Mouse (Mus musculus): ENCODE data around the gene Letmd1.

Gene Letmd1

DNA sequence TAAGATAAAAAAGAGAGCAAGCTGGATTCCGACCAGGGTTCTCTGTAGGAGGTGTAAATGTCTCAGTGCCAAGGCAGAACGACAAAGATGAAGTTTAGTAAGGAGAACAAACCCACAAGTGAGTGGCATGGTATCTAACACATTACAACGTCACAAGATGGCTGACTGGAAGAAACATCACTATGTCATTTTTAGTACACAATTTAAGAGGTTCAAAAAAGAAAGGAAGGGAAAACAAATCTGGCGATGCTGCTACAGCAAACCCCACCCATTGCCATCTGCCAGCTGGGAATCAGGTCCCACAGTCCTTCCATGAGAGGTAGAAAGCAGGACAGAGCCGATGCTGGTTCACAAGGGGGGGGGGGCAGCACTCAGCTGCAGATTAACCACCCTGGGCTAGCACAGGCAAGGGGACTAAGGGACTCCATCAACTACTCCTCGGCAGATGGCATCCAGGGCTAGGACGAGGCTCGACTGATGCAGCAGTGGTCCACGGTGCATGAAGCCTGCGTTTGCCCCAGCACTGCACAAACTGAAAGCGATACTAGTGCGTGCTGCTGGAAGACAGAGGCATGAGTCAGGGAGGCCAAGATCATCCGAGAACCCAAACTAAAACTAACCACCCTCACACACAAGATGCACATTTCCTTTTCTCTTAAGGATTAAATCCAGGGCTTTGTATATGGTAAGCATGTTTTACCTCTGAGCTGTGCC, 39.8 kb downstream of the Letmd1 start:
- DNase-seq = no peak

DNA sequence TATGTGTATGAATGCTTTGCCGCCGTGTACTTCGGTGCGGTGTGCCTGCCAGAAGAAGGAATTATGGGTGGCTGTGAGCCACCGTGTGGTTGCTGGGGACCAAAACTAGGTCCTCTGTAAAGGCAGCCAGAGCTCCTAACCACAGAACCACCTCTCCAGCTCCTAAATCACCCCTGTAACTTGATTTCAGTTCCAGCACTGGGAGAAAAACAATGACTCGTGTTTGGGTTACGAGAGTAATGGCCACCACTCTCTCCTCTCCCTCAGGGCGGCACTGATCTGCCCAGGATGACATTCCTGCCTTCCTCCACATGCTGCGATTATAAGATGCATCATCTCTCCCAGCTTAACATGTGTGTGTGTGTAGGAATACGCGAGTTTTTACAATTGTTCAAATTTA, 41.2 kb downstream of the Letmd1 start:
- no peak for DNase-seq

DNA sequence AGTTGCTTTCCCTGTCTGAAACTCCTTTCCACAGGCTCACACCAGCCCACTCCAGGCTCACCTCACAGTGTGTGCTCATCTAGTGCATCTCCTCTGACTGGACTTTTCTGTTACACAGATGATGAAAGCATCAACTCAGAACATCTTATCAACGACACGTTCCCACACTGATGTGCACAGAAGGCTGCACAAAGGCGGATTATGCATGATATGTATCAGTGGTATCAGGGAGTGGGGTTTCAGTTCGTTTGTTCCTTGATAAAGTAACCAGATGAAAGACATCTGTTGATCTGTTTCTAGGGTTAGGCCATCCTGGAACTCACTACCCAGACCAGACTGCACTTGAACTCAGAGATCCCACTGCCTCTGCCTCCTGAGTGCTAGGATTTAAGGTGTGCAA, 44.6 kb downstream of the Letmd1 start:
- no peak for DNase-seq

DNA sequence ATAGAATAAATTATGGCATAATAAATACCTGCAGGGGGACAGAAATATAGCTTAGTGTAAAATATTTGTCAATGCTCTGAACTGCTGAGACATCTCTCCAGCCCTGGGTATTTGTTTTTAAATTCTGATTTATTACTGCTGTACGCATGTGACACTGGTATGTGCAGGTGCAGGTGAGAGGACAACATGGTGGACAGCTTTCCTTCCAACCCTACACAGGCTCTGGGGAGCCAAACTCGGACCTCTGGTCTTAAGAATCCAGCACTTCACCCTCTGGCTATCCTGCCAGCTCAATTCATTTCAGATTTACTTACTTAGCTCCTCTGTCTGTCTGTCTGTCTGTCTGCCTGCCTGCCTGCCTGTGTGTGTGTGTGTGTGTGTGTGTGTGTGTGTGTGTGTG, 46.3 kb downstream of the Letmd1 start:
- DNase-seq = no peak

DNA sequence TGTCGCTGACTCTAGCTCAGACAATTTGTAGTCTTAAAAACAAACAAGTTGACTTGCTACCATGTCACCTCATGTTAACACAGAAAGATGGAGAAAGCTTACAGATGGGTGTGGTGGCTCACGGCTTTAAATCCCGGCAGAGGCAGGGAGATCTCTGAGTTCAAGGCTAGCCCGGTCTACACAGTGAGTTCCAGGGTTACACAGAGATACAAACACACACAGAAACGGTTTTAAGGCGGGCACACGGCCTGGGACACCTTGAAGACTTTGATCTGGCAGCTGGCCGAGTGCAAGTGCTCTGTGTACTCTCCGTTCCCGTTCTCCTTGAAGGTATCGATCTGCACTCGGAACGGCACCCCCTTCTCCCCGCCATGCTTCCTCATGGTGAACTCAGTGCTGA, 51.5 kb downstream of the Letmd1 start:
- DNase-seq = no peak

DNA sequence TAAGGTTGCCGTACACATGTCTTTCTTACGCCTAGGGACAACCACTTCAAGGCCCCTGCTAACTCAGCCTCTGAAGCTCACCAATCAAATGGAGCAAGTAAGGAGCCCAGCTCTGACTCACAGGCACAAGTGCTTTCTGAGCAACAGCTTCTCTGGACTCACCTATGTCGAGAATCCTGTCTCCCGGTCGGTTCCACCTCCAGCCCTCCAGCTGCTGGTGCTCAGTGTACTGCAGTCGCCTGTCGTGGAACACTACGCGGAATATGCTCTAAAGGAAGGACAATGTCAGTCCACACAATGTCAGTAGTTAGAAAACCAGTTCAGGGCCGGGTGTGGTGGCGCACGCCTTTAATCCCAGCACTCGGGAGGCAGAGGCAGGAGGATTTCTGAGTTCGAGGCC, 56.6 kb downstream of the Letmd1 start:
- DNase-seq = no peak

DNA sequence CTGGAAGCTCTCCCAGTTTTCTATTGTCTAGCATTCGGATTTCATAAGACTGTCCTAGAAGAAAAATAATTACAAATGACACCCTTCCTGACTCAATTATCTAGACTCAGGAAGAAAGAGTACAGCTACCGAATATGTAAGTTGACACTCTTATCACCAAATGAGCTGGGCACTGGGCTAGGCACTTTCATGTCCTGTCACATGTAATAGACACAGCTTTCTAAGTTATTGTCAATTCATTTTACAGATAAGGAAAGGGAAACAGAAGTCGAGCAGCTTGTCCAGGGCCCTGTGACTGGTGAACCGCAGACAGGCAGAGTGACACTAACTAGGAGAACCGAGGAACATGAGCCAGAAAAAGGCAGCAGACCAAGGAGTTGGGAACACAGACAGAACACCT, 59.1 kb downstream of the Letmd1 start:
- DNase-seq = no peak
